Mouse (Mus musculus): ENCODE results near the gene Akap8. TPM values are rescaled to one million over a fixed set of nuclear protein-coding genes. Genes with fewer than 3 reads are reported as not detected.

Gene Akap8
- 100 to 1,000 TPM in 3 of 4 experiments, 10 to 100 TPM in 1; 94.2 to 118 (median 109) TPM for total RNA-seq (2022)

DNA sequence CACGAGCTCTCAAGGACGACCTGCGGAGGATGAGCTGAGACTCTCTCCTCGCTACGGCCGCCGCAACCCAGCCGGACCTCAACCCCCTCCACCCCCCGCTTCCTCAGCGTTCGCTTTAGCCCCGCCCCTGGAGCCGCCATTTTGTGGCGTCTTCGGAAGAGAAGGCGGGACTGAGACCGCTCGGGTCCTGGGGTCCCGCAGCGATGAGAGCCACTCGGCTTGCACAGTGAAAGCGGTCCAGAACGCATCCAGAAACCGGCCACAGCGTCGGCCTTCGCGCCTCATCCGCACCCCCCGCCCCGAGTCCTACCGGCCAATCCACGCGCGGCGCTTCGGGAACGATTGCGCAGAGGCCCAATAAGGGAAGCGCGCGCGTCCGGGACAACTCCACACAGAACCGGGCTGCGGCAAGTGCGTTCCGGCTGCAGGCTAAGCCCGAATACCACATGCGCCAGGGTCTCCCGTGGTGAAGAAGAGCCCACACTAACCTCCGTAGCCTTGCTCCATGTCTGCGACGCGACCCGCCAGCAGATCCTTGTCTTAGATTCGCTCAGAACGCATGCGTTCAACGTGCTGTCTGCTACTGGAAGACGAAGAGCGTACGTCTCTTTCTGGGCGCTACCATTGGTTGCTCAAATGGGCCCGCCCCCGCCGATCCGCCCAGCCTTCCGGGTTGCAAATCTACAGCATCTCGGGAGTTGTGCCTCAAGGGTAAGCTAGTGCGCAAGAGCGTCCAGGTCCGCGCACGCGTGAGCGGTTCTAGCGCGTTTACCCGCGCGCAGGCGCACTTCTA, at the start of gene Akap8:
TSS of gene Akap8 (minus strand) at position 642 of the 793 bp plus-strand sequence.
- peak; percentile 99 for DNase-seq (ENCODE audit: low spot score in 2 of 2)

DNA sequence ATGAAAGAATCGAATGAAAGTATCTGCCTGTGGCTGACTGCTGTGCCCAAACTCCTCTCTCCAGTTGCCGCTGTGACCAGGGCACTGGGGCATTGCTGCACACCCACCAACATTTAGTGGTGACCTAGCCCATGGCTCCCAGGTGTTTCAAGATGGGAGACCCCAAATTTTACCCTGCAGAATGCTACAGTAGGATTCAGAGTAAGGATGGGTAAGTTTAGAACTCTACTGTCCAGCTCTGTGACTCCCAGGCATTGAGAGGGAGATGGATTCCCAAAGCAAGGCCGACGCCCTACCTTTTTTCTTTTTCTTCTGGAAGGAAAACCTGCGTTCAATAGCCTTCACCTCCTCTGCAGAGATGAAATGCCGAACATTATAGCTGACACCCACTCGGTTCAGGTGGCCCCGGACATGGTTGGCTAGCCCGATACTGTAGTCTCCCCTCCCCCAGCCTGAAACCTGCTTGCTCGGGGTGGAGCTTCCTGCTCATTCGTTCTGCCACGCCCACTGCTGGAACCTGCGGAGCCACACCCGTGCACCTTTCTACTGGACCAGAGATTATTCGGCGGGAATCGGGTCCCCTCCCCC, 48.0 kb upstream of the Akap8 start:
- no peak for DNase-seq (ENCODE audit: low spot score in 2 of 2)

DNA sequence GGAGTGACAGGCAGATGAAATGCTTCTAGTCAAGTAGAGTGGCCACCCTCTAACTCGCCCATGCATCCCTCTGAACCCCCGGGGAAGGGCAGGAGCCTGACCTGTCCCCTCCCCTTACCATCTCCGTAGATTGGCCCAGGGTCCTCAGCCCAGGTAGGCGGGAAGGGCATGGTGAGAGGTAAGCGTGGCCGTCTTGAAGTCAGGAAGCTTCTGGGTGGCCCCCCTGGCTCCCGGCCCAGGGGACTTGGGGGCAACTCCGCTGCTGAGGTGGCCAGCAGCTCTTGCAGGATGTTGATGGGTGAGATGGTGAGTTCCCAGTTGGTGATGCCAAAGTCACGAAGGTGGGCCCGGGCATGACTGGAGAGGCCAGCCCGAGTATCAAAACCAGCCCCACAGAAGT, 46.7 kb upstream of the Akap8 start:
- no peak for DNase-seq (ENCODE audit: low spot score in 2 of 2)

DNA sequence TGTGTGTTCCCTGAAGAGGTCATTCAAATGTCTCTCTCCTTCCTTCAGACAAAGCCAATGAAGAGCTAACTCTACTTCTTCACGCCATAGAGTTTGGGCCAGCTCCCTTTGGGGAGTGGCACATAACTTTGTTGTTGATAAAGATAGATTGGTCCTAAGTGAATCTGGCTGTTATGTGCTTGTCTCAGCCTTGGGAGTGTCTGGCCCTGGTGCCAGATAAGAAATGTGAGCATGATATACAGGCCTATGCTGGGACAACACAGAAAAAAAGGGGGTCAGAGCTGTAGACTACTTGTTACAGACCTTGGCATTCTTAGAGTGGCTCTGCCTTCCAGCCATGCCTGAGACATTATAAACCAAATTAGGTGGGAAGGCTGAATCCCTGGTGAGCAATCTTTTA, 44.3 kb upstream of the Akap8 start:
- DNase-seq (ENCODE audit: low spot score in 2 of 2), result no peak

DNA sequence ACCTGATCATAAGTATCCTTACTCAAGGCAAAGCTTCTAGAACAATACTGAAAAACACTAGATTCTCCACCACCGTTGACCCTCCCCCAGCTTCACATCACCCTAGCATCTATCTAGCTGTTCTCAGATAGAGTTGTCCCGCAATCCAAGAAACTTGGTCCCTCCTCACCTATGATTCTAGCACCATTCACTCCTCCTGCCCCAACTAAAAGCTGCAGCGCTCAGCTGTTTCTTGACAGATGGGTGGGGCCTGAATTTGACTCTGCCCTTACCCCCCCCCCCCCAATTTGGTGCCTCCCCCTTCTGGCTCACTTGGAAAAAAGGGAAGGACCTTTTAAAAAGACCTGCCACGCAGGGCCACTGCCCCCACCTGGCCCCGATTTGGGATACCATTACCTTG, 43.8 kb upstream of the Akap8 start:
- no peak for DNase-seq (ENCODE audit: low spot score in 2 of 2)

DNA sequence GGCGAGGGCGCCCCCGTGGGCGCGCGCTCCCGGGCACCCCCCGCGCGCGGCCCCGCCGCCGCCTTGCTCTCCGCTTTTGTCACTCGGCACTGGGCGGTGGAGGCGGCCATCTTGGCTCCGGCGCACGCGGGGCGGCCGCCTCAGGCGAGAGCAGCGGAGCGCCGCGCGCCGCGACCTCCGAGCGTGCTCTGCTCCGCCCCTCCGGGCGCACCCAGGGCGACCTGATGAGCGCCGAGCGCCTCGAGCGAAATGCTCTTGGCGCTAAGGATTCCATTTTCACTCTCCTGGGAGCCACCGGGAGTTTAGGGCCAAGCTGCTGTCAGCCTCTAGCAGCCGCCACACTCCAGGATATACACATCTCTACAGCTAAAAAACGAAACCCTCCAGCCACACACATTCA, 43.3 kb upstream of the Akap8 start:
- DNase-seq (ENCODE audit: low spot score in 2 of 2), result peak; percentile 65 to 80

DNA sequence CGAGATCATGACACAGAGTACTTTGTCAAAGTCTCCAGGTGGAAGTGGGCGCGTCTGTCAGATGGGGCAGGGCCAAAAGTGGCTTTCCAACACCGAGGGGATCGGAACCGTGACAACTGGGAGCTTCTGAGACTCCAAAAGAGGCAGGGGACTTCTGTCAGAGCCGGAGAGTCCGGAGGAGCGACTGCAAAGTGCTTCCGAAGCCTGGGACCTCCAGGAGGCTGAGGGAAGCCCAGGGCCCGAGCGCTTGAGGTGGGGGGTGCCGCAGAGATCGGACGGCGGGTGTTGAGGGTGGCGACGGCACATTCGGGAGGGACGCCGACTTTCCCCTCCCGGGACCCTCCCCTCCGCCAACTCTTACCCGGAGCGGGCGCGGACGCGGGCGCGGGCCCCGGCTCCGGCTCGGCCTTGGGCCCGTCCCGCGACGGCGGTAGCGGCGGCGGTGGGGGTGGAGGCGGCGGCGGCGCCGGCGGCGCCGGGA, 42.8 kb upstream of the Akap8 start:
- DNase-seq (ENCODE audit: low spot score in 2 of 2), result no peak

DNA sequence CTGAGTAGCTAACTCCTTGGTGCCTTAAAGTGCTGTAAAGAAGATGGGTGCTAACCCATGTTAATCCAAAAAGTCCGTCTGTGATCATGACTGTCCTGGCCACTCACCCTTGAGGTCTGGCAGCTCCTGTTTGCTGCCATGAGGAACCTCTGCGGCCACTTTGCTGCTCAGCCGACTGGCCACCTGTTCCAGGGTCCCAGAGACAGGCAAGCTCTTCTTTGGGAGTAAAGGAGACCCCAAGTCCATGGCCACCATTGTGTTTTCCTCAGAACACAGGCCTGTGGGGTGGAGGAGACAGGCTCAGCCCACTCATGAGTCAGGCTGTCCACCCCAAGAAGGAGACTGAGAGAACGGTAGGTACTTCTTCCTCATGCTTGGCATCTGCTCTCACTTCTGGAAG, 41.6 kb upstream of the Akap8 start:
- DNase-seq (ENCODE audit: low spot score in 2 of 2), result no peak

DNA sequence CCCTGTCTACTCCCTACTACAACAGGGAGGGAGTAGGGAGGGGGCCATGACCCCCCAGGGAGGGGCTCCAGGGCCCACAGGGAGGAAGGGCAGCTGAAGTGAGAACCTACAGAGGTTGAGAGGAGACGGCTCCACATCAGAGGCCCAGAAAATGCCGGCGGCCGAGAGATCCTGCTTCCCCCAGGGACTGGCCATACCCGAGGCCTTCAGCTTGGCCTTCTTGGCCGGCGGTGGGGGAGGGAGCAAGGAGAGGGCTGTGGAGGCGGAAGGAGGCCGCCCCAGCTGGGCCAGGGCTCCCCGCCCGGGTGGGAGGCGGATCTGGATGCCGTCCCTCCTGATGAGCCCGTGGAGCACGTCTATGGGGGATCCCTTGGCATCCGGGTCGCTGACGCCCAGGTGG, 38.9 kb upstream of the Akap8 start:
- no peak for DNase-seq (ENCODE audit: low spot score in 2 of 2)

DNA sequence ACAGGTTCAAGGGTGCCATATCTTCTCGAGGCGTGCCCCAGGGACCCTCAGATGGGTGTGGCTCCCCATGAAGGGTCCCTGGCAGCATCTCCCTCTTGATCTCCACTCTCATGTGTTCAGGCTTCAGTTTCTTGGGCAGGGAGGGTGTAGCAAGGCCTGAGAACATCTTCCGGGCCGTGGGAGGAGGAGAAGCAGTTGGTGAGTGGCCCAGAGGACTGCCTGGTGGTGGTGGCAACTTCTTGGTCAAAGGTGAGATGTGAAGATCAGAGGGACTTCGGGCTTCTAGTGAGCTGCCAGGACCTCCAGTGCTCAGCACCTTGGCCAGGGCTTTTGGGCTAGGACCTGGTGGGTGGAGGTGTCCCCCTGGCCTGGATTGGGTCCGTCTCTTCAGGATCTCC, 37.9 kb upstream of the Akap8 start:
- DNase-seq (ENCODE audit: low spot score in 2 of 2), result no peak

DNA sequence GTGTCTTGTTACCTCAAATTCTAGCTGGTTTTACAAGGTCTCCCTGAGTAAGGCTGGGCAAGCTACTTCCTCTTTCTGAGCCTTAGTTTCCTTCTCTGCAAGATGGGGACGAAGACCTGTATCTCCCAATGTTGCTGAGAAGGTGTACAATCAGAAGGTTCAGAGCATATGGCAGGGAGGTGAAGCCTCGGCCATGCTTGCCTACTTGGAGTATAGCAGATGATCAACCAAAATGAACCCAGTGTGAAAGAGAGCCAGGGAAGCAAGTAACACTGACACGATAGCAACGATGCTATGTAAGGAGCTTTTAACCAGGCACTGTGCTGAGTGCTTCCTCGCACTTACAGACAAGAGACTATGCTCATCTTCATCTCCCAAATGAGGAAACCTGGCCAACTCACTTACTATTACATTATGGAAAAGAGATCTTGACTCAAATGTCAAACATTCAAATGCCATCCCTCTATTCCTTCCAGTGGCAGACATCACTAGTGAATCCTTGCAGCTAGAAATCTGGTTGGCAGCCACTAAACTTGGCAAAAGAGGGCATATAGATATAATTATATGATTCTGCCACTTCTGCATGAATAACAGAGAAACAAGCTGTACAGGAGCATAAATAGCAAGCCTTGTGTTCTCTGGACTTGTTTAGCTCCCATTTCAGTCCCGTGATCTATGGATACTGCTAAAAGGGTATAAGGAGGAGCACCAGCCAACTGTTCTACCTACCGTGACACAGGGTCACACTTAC, 37.3 kb upstream of the Akap8 start:
- DNase-seq (ENCODE audit: low spot score in 2 of 2), result no peak

DNA sequence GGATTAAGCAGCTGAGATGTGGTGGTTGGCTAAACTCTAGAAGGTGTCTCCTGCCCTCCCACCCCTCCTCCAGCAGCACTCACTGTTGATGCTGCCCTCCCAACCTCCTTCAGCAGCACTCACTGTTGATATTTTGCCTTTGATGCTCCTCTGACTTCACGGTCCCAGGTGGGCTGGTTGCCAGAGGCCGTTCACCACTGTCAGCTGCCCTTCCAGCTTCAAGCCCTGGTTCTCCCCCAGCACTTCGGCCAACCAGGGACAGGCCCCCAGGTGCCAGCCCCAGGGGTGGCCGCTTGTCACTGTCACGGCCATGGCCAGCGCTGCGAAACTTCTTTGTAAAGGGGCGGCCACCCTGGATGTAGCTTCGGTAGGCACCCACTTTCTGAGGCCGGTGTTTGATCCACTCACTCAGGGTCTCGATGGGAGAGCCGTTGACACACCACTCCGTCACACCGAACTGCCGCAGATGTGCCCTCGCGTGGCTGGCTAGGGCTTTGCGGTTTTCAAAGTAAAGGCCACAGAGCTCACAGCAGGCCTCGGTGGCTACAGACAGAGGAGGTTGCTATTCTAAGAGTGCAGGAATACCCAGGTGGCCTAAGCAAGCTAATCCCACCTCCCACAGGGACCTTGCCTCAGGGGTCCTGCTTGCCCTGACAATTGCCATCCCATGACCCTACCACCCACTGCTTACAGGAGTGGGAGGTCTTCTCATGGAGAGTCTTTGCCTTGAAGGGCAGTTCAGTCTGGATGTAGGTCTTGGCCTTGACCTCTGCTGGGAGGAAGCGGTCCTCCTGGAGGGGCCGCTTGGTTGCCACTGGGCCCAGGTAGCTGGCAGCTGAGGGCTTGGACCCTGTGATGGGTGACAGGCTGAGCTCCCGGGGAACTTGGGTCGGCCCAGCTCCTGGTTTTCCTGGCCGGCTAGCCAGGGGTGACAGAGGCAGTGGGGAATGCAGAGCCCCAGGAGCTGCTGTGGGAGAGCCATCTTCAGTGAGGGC, 36.0 kb upstream of the Akap8 start:
- DNase-seq (ENCODE audit: low spot score in 2 of 2), result no peak

DNA sequence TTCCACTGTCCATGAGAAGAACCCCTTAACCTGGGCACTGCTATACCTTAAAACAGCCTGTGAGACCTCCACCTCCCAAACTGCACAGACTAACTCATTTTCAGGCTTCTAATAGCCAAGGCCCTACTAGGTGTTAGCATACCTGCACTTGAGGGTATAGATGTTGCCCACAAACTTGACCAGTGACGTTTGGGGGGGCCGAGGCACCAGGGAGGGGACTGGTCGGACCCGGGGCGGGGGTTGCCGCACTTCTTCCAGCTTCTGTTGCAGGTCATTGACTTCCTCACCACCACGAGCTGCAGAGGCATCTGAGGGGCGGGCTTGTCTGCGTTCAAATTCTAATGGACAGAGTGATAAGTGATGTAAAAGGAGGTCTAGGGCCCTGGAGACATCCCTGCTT, 35.2 kb upstream of the Akap8 start:
- DNase-seq (ENCODE audit: low spot score in 2 of 2), result no peak

DNA sequence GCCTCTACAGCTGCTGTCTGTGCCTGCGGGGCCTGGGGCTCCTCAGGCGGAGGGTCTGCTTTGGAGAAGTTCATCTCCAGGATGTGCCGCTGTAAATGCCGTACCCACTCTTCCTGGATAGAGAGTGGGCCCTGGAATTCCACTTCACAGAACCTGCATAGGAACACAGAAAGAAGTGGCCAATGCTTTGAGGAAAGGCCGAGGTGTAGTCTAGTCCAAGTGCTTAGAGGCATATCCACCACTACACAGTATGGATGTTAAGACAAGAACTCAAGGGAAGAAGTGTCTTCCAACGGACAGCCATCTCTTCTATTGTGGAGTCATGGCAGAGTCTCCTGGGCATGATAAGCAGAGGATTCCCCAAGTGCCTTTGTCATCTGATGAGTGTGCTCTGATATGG, 34.0 kb upstream of the Akap8 start:
- no peak for DNase-seq (ENCODE audit: low spot score in 2 of 2)

DNA sequence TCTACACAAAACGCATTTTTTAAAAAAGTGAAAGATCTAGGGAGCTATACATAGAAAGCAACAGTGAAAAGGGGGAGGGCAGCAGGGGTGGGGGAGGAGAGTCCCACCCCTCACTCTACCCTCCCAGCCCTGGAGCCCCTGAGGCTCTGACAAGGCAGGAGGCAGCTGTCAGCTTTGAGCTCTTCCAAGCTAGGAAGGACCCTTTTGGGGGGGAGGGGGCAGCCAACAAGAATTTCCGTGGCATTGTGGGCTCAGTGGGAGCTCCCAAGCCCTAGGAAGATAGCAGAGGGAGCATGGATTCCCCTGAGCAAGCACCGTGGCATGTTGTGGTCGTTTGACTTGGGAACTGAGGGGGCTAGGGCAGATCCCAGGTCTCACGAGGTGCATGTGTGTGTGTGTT, 33.2 kb upstream of the Akap8 start:
- DNase-seq (ENCODE audit: low spot score in 2 of 2), result no peak

DNA sequence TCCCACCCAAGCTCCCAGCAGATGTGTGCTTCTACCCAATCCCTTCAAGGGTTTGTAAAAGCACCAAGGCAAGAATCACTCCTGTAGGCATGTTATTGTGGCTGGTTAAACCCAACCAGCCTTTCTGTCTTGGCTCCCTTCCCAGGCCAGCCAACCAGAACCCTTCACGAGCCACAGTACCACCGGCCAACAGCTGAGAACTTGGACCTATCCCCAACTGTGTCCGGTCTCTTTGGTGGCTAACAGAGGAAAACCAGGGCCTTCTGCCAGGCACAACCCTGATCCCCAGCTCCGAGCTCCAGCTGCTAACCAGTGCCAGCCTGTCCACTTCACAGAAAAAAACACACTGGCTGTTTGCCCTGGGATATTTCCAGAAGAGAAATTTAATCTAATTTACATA, 32.7 kb upstream of the Akap8 start:
- DNase-seq (ENCODE audit: low spot score in 2 of 2), result peak; percentile 85

DNA sequence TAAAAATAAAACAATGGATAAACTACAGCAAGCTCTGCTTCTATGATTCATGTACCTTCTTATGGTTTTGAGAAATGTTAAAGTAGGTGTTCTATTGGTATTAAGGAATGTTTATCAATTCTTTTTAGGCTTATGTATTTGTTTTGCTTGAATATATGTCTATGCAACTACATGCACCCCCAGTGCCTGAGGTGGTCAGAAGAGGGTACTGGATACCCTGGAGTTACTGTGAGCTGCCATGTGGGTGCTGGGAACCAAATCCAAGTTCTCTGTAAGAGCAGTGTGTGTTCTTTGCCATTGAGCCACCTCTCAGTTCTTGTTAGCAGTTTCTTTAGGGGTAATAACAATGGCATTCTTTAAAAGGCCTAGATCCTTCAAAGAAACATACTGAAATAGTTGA, 30.7 kb upstream of the Akap8 start:
- DNase-seq (ENCODE audit: low spot score in 2 of 2), result no peak

DNA sequence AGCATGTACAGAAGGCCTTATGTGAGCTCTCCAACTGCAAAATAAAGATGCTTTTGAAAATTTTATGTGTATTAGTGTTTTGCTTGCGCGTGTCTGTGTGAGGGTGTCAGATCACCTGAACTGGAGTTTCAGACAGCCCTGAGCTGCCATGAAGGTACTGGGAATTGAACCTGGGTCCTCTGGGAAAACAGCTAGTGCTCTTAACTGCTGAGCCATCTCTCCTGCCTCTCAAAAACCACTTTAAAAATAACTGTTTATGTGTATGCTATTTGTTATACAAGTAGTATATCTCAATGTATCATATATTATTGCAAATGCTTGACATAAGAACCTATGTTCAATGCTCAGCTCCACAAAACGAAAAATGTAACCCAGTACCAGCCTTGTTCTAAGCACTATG, 30.2 kb upstream of the Akap8 start:
- no peak for DNase-seq (ENCODE audit: low spot score in 2 of 2)

DNA sequence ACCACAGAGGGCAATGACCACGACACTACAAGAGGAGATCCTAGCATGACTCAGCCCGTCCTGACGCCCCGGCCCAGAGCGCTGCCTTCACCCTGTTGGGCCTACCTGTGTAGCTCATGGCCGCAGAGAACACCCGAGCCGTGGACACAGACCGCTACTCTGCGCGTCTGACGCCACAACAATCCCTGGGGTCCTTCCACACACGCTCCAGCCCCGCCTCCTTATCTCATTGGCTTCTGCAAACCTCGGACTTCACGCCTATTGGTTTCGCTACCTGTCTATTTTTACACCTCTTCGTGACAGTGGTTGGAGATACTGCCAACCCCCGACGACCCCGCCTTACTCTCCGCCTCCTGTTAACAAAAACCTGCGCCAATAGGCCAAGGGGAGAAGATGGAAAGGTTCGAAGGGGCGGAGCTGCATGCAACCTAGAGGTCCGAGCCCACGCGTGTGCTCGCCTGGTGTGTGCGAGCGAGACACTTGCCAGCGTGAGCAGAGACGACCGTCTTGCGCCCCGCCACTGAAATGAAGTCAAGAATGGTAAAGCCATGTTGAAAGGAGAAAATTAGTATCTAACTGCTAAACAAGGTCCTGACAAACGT, 29.4 kb upstream of the Akap8 start, which contains the start of gene Akap8l:
TSS of gene Akap8l (minus strand) at position 226 of the 602 bp plus-strand sequence.
- peak; percentile 98 for DNase-seq (ENCODE audit: low spot score in 2 of 2)

DNA sequence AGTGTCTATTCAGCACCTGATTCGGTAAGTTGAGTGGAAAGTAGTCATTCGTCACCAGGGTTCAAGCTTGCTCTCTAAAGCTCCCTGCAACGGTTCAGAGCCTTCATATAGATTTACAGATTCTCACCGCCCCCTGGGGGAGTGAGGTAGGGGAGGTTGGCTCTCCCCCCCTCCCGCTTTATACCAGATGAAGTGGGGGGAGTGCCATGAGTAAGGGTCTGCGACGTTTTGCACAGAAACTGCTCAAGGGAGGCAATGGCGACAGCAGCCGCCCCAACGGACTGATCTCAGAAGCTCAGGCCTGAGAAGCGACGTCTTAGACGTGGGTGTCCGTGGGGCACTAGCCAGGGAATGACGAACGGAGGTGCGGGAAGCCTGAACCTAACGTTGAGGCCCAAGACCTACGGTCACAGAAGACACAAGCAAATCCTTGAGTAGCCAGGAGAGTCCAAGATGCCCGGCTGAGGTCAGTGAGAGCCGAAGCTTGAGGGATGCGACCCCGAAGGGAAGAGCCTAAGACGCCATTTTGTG, 28.9 kb upstream of the Akap8 start:
- DNase-seq (ENCODE audit: low spot score in 2 of 2), result peak in 1 of 2 experiments; percentile 62
